Mouse (Mus musculus): ENCODE data around the gene Macrod1. TPM values are rescaled to one million over a fixed set of nuclear protein-coding genes. Genes with fewer than 3 reads are reported as not detected.

Macrod1 gene
- total and polyA plus RNA-seq, 3 experiments, result 0.60 TPM; not detected in 2

GRCm38 (mm10) chr19:7234537-7235221 is 178.1 kb downstream of the Macrod1 start:
- Histone ChIP-seq H3K4me3 (ENCODE audit: low read depth, low read length) (no peak overlapping the region), H3K4me1 (ENCODE audit: insufficient read depth, low read depth, low read length) (peaks cover 35% of the 10 kb centered on the region), H3K36me3 (replicated peaks) (peaks cover 92% of the 10 kb centered on the region), H3K27me3 (ENCODE audit: insufficient read depth, low read length) (no peaks in the 10 kb centered on the region), H3K9me3 (replicated peaks) (no peaks in the 10 kb centered on the region)
- ATAC-seq (ENCODE audit: extremely low read depth, insufficient number of reproducible peaks, low FRiP score, poor library complexity, severe bottlenecking) (no peak), DNase-seq (ENCODE audit: low spot score) (peak; percentile 46)
- TF ChIP-seq CTCF (IDR thresholded peaks at IDR 0.05; ENCODE audit: low read depth, low read length) (peak; percentile 59), GATA2 (IDR thresholded peaks at IDR 0.05; ENCODE audit: borderline replicate concordance, low read depth, low read length) (no peak)

GRCm38 (mm10) chr19:7235461-7235860 is 178.9 kb downstream of the Macrod1 start:
- no peak for TF ChIP-seq TAL1 (conservative IDR thresholded peaks at IDR 0.05; ENCODE audit: low read depth, low read length)
- no peak for TF ChIP-seq POLR2AphosphoS5 (IDR thresholded peaks at IDR 0.05; ENCODE audit: insufficient replicate concordance, low read depth, low read length)
- TF ChIP-seq GATA1 (IDR thresholded peaks at IDR 0.05; ENCODE audit: borderline replicate concordance, low read length), result no peak
- no peak for TF ChIP-seq GATA2 (IDR thresholded peaks at IDR 0.05; ENCODE audit: borderline replicate concordance, low read depth, low read length)
- TF ChIP-seq CTCF (IDR thresholded peaks at IDR 0.05; ENCODE audit: low read depth, low read length), result no peak
- Histone ChIP-seq H3K4me1 (ENCODE audit: insufficient read depth, low read depth, low read length) (peaks cover 43% of the 10 kb centered on the region), H3K9me3 (replicated peaks) (no peaks in the 10 kb centered on the region), H3K4me3 (ENCODE audit: low read depth, low read length) (no peak overlapping the region), H3K36me3 (replicated peaks) (peaks cover 84% of the 10 kb centered on the region), H3K27me3 (ENCODE audit: insufficient read depth, low read length) (no peaks in the 10 kb centered on the region)
- DNase-seq (ENCODE audit: low spot score) (no peak), ATAC-seq (ENCODE audit: extremely low read depth, insufficient number of reproducible peaks, low FRiP score, poor library complexity, severe bottlenecking) (no peak)

GRCm38 (mm10) chr19:7236011-7236410 is 179.4 kb downstream of the Macrod1 start:
- Histone ChIP-seq H3K27me3 (ENCODE audit: insufficient read depth, low read length) (no peaks in the 10 kb centered on the region), H3K4me3 (ENCODE audit: low read depth, low read length) (no peak overlapping the region), H3K36me3 (replicated peaks) (peaks cover 78% of the 10 kb centered on the region), H3K9me3 (replicated peaks) (no peaks in the 10 kb centered on the region), H3K4me1 (ENCODE audit: insufficient read depth, low read depth, low read length) (peaks cover 43% of the 10 kb centered on the region)
- no peak for TF ChIP-seq GATA2 (IDR thresholded peaks at IDR 0.05; ENCODE audit: borderline replicate concordance, low read depth, low read length)
- no peak for TF ChIP-seq POLR2AphosphoS5 (IDR thresholded peaks at IDR 0.05; ENCODE audit: insufficient replicate concordance, low read depth, low read length)
- TF ChIP-seq CTCF (IDR thresholded peaks at IDR 0.05; ENCODE audit: low read depth, low read length), result no peak
- TF ChIP-seq GATA1 (IDR thresholded peaks at IDR 0.05; ENCODE audit: borderline replicate concordance, low read length), result no peak
- TF ChIP-seq TAL1 (conservative IDR thresholded peaks at IDR 0.05; ENCODE audit: low read depth, low read length), result no peak
- DNase-seq (ENCODE audit: low spot score) (no peak), ATAC-seq (ENCODE audit: extremely low read depth, insufficient number of reproducible peaks, low FRiP score, poor library complexity, severe bottlenecking) (no peak)

GRCm38 (mm10) chr19:7236742-7237141 is 180.1 kb downstream of the Macrod1 start:
- TF ChIP-seq CTCF (IDR thresholded peaks at IDR 0.05; ENCODE audit: low read depth, low read length) (no peak), GATA1 (IDR thresholded peaks at IDR 0.05; ENCODE audit: borderline replicate concordance, low read length) (no peak), POLR2AphosphoS5 (IDR thresholded peaks at IDR 0.05; ENCODE audit: insufficient replicate concordance, low read depth, low read length) (no peak), TAL1 (conservative IDR thresholded peaks at IDR 0.05; ENCODE audit: low read depth, low read length) (no peak), GATA2 (IDR thresholded peaks at IDR 0.05; ENCODE audit: borderline replicate concordance, low read depth, low read length) (no peak)
- H3K4me3 ChIP-seq (ENCODE audit: low read depth, low read length), result no peak overlapping the region
- peaks cover 49% of the 10 kb centered on the region for H3K4me1 ChIP-seq (ENCODE audit: insufficient read depth, low read depth, low read length)
- peaks cover 71% of the 10 kb centered on the region for H3K36me3 ChIP-seq (replicated peaks)
- H3K27me3 ChIP-seq (ENCODE audit: insufficient read depth, low read length), result no peaks in the 10 kb centered on the region
- no peak for DNase-seq (ENCODE audit: low spot score)
- ATAC-seq (ENCODE audit: extremely low read depth, insufficient number of reproducible peaks, low FRiP score, poor library complexity, severe bottlenecking), result no peak
- H3K9me3 ChIP-seq (replicated peaks), result no peaks in the 10 kb centered on the region

- no peaks in the 10 kb centered on the region for H3K9me3 ChIP-seq (replicated peaks)
- TF ChIP-seq CTCF (IDR thresholded peaks at IDR 0.05; ENCODE audit: low read depth, low read length) (no peak), GATA2 (IDR thresholded peaks at IDR 0.05; ENCODE audit: borderline replicate concordance, low read depth, low read length) (no peak)
- no peak for DNase-seq (ENCODE audit: low spot score)
- peaks cover 45% of the 10 kb centered on the region for H3K36me3 ChIP-seq (replicated peaks)
- H3K4me3 ChIP-seq (ENCODE audit: low read depth, low read length), result peak overlapping the region; percentile 86
- no peak for ATAC-seq (ENCODE audit: extremely low read depth, insufficient number of reproducible peaks, low FRiP score, poor library complexity, severe bottlenecking)
- peaks cover 18% of the 10 kb centered on the region for H3K27me3 ChIP-seq (ENCODE audit: insufficient read depth, low read length)
- peaks cover 49% of the 10 kb centered on the region for H3K4me1 ChIP-seq (ENCODE audit: insufficient read depth, low read depth, low read length)
Observed at GRCm38 (mm10) chr19:7239574-7239973, 183.0 kb downstream of the Macrod1 start.

- peaks cover 39% of the 10 kb centered on the region for H3K36me3 ChIP-seq (replicated peaks)
- H3K27me3 ChIP-seq (ENCODE audit: insufficient read depth, low read length), result peaks cover 21% of the 10 kb centered on the region
- DNase-seq (ENCODE audit: low spot score), result no peak
- ATAC-seq (ENCODE audit: extremely low read depth, insufficient number of reproducible peaks, low FRiP score, poor library complexity, severe bottlenecking), result no peak
- H3K9me3 ChIP-seq (replicated peaks), result no peaks in the 10 kb centered on the region
- H3K4me1 ChIP-seq (ENCODE audit: insufficient read depth, low read depth, low read length), result peaks cover 46% of the 10 kb centered on the region
- TF ChIP-seq CTCF (IDR thresholded peaks at IDR 0.05; ENCODE audit: low read depth, low read length) (no peak), POLR2AphosphoS5 (IDR thresholded peaks at IDR 0.05; ENCODE audit: insufficient replicate concordance, low read depth, low read length) (no peak), GATA1 (IDR thresholded peaks at IDR 0.05; ENCODE audit: borderline replicate concordance, low read length) (no peak), TAL1 (conservative IDR thresholded peaks at IDR 0.05; ENCODE audit: low read depth, low read length) (no peak), GATA2 (IDR thresholded peaks at IDR 0.05; ENCODE audit: borderline replicate concordance, low read depth, low read length) (no peak)
- peak overlapping the region; percentile 86 for H3K4me3 ChIP-seq (ENCODE audit: low read depth, low read length)
Observed at GRCm38 (mm10) chr19:7240291-7240690, 183.7 kb downstream of the Macrod1 start.
